Mouse (Mus musculus): Measurements from ENCODE around the gene Abhd8. TPM values are rescaled to one million over a fixed set of nuclear protein-coding genes. Genes with fewer than 3 reads are reported as not detected.

Gene Abhd8
- polyA plus RNA-seq (2014; fragmentation: Illumina TruSeq; extraction: RNeasy Lipid Tissue Mini Kit (QIAGEN cat#74804)): 0.68 TPM

GRCm38 (mm10) chr8:71463188-71464033 lies at the start of gene Abhd8:
Gene Abhd8 (minus strand): TSS chr8:71463655.

GRCm38 (mm10) chr8:71511644-71512043 lies 48.2 kb upstream of the Abhd8 start, which contains the start of gene Plvap:
Gene Plvap (minus strand): TSS chr8:71511752.

GRCm38 (mm10) chr8:71487691-71488445 lies 24.4 kb upstream of the Abhd8 start, which contains the start of gene Gtpbp3:
Gene Gtpbp3 (plus strand): TSS chr8:71488103.

GRCm38 (mm10) chr8:71485142-71486135 lies 22.0 kb upstream of the Abhd8 start, which contains the start of gene Ano8:
Gene Ano8 (minus strand): TSS chr8:71485963.

GRCm38 (mm10) chr8:71468916-71469315 lies 5.5 kb upstream of the Abhd8 start, which contains the start of gene Dda1:
Gene Dda1 (plus strand): TSS chr8:71469199.

GRCm38 (mm10) chr8:71464513-71465500 lies 1.4 kb upstream of the Abhd8 start, which contains the start of gene Mrpl34:
Gene Mrpl34 (plus strand): TSS chr8:71464959.

Other genes starting within 250 kb of the Abhd8 start
- gene Myo9b, start 190.9 kb downstream of the Abhd8 start, polyA plus RNA-seq (2014; fragmentation: Illumina TruSeq; extraction: RNeasy Lipid Tissue Mini Kit (QIAGEN cat#74804)): 2.3 TPM
- 5.0 TPM for gene Haus8, start 190.7 kb downstream of the Abhd8 start, polyA plus RNA-seq (2014; fragmentation: Illumina TruSeq; extraction: RNeasy Lipid Tissue Mini Kit (QIAGEN cat#74804))
- gene Use1, start 96.8 kb downstream of the Abhd8 start, polyA plus RNA-seq (2014; fragmentation: Illumina TruSeq; extraction: RNeasy Lipid Tissue Mini Kit (QIAGEN cat#74804)): 1.5 TPM
- 1.2 TPM for gene Ocel1, start 92.4 kb downstream of the Abhd8 start, polyA plus RNA-seq (2014; fragmentation: Illumina TruSeq; extraction: RNeasy Lipid Tissue Mini Kit (QIAGEN cat#74804))
- 1.3 TPM for gene Nr2f6, start 81.7 kb downstream of the Abhd8 start, polyA plus RNA-seq (2014; fragmentation: Illumina TruSeq; extraction: RNeasy Lipid Tissue Mini Kit (QIAGEN cat#74804))
- 0.31 TPM for gene Ushbp1, start 67.9 kb downstream of the Abhd8 start, polyA plus RNA-seq (2014; fragmentation: Illumina TruSeq; extraction: RNeasy Lipid Tissue Mini Kit (QIAGEN cat#74804))
- gene Babam1, start 66.8 kb downstream of the Abhd8 start, polyA plus RNA-seq (2014; fragmentation: Illumina TruSeq; extraction: RNeasy Lipid Tissue Mini Kit (QIAGEN cat#74804)): 8.6 TPM
- gene Ankle1, start 57.6 kb downstream of the Abhd8 start, polyA plus RNA-seq (2014; fragmentation: Illumina TruSeq; extraction: RNeasy Lipid Tissue Mini Kit (QIAGEN cat#74804)): 0.54 TPM
- gene Mrpl34, start 1.3 kb upstream of the Abhd8 start, polyA plus RNA-seq (2014; fragmentation: Illumina TruSeq; extraction: RNeasy Lipid Tissue Mini Kit (QIAGEN cat#74804)): 9.7 TPM
- 3.4 TPM for gene Dda1, start 5.5 kb upstream of the Abhd8 start, polyA plus RNA-seq (2014; fragmentation: Illumina TruSeq; extraction: RNeasy Lipid Tissue Mini Kit (QIAGEN cat#74804))
- gene Ano8, start 22.3 kb upstream of the Abhd8 start, polyA plus RNA-seq (2014; fragmentation: Illumina TruSeq; extraction: RNeasy Lipid Tissue Mini Kit (QIAGEN cat#74804)): 1.00 TPM
- 1.3 TPM for gene Gtpbp3, start 24.4 kb upstream of the Abhd8 start, polyA plus RNA-seq (2014; fragmentation: Illumina TruSeq; extraction: RNeasy Lipid Tissue Mini Kit (QIAGEN cat#74804))
- 0.46 TPM for gene Plvap, start 48.1 kb upstream of the Abhd8 start, polyA plus RNA-seq (2014; fragmentation: Illumina TruSeq; extraction: RNeasy Lipid Tissue Mini Kit (QIAGEN cat#74804))
- not detected for gene Ccdc194, start 62.1 kb upstream of the Abhd8 start, polyA plus RNA-seq (2014; fragmentation: Illumina TruSeq; extraction: RNeasy Lipid Tissue Mini Kit (QIAGEN cat#74804))
- gene Bst2, start 73.8 kb upstream of the Abhd8 start, polyA plus RNA-seq (2014; fragmentation: Illumina TruSeq; extraction: RNeasy Lipid Tissue Mini Kit (QIAGEN cat#74804)): 8.3 TPM
- gene Mvb12a, start 79.3 kb upstream of the Abhd8 start, polyA plus RNA-seq (2014; fragmentation: Illumina TruSeq; extraction: RNeasy Lipid Tissue Mini Kit (QIAGEN cat#74804)): 0.66 TPM
- gene Tmem221, start 95.2 kb upstream of the Abhd8 start, polyA plus RNA-seq (2014; fragmentation: Illumina TruSeq; extraction: RNeasy Lipid Tissue Mini Kit (QIAGEN cat#74804)): 3.4 TPM
- gene Nxnl1, start 102.9 kb upstream of the Abhd8 start, polyA plus RNA-seq (2014; fragmentation: Illumina TruSeq; extraction: RNeasy Lipid Tissue Mini Kit (QIAGEN cat#74804)): 0.26 TPM
- gene Slc27a1, start 105.2 kb upstream of the Abhd8 start, polyA plus RNA-seq (2014; fragmentation: Illumina TruSeq; extraction: RNeasy Lipid Tissue Mini Kit (QIAGEN cat#74804)): 4.7 TPM
- gene Pgls, start 128.5 kb upstream of the Abhd8 start, polyA plus RNA-seq (2014; fragmentation: Illumina TruSeq; extraction: RNeasy Lipid Tissue Mini Kit (QIAGEN cat#74804)): 0.17 TPM
- not detected for gene Fam129c, start 134.0 kb upstream of the Abhd8 start, polyA plus RNA-seq (2014; fragmentation: Illumina TruSeq; extraction: RNeasy Lipid Tissue Mini Kit (QIAGEN cat#74804))
- 73.2 TPM for gene Colgalt1, start 147.3 kb upstream of the Abhd8 start, polyA plus RNA-seq (2014; fragmentation: Illumina TruSeq; extraction: RNeasy Lipid Tissue Mini Kit (QIAGEN cat#74804))
- gene Unc13a, start 208.1 kb upstream of the Abhd8 start, polyA plus RNA-seq (2014; fragmentation: Illumina TruSeq; extraction: RNeasy Lipid Tissue Mini Kit (QIAGEN cat#74804)): not detected
- gene Jak3, start 212.6 kb upstream of the Abhd8 start, polyA plus RNA-seq (2014; fragmentation: Illumina TruSeq; extraction: RNeasy Lipid Tissue Mini Kit (QIAGEN cat#74804)): not detected
- gene Insl3, start 225.6 kb upstream of the Abhd8 start, polyA plus RNA-seq (2014; fragmentation: Illumina TruSeq; extraction: RNeasy Lipid Tissue Mini Kit (QIAGEN cat#74804)): not detected
- 2.2 TPM for gene B3gnt3, start 238.1 kb upstream of the Abhd8 start, polyA plus RNA-seq (2014; fragmentation: Illumina TruSeq; extraction: RNeasy Lipid Tissue Mini Kit (QIAGEN cat#74804))